Mouse (Mus musculus): Measurements from ENCODE around the gene Cmip.

DNA sequence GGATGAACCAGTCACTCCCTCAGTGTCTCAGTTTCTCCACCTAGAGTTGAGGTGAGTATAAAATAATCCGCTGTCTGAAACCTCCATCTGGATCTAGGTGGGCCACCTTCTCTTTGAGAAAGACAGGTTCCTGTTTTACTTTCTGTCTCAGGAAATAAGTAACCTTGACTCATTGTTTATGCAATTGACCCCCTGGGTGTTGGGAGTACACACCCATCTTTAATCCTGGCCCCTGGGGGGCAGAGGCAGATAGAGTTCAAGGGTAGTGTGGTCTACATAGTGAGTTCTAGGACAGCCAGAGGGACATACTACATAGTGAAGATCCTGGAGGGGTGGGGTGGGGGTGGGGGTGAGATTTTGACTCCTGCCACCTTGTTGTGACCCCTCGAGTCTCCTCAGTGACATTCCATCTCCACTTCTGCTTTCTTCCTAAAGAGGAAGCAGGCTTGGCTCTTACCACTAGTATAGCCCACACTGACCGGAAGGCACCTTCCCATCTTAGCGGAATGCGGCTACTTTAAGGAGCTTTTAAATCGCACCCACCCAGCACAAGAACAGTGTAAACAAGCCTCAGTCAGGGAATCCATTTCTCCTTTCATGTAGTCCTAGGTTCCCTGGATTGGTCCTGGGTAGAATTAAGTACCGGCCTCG lies 86.0 kb downstream of the Cmip start:
- TF ChIP-seq POLR2A (IDR thresholded peaks at IDR 0.05; ENCODE audit: control insufficient read depth, extremely low read depth, insufficient read depth, low read length, poor library complexity), result no peak
- no peak for TF ChIP-seq CTCF (IDR thresholded peaks at IDR 0.05; ENCODE audit: borderline replicate concordance, control insufficient read depth, extremely low read depth, insufficient read depth, low read length, poor library complexity)
